Mouse (Mus musculus): Measurements from ENCODE around the gene Cd79a. TPM values are rescaled to one million over a fixed set of nuclear protein-coding genes. Genes with fewer than 3 reads are reported as not detected.

The Cd79a gene
- 99.4 TPM for total RNA-seq (2023)

GRCm38 (mm10) chr7:24897224-24897623 lies at the start of gene Cd79a:
Gene Cd79a, plus strand, starts transcription at chr7:24897381.

GRCm38 (mm10) chr7:24861913-24862312 lies 35.3 kb upstream of the Cd79a start, which contains the start of gene Gm9844:
Gene Gm9844, plus strand, starts transcription at chr7:24862213.

GRCm38 (mm10) chr7:24869532-24870165 lies 27.5 kb upstream of the Cd79a start, which contains the start of the genes Lypd4 and Dmrtc2:
Gene Lypd4, minus strand, starts transcription at chr7:24869941.
Gene Dmrtc2, plus strand, starts transcription at chr7:24870057.

GRCm38 (mm10) chr7:24883896-24884692 lies 13.1 kb upstream of the Cd79a start, which contains the start of gene Rps19:
Gene Rps19, plus strand, starts transcription at chr7:24884371.

GRCm38 (mm10) chr7:24902630-24903443 lies 5.7 kb downstream of the Cd79a start, which contains the start of gene Arhgef1:
Gene Arhgef1, plus strand, starts transcription at chr7:24902912.

GRCm38 (mm10) chr7:24944257-24944950 lies 47.2 kb downstream of the Cd79a start, which contains the start of gene Gm4881:
Gene Gm4881, minus strand, starts transcription at chr7:24944494.

Other genes with a start within 250 kb of the Cd79a start
- gene Tex101, start 220.7 kb upstream of the Cd79a start, total RNA-seq (2023), result not detected
- gene BC049730, start 188.1 kb upstream of the Cd79a start, total RNA-seq (2023), result not detected
- gene Gm4763, start 170.5 kb upstream of the Cd79a start, total RNA-seq (2023), result not detected
- 0.67 TPM for gene Cd177, start 137.1 kb upstream of the Cd79a start, total RNA-seq (2023)
- not detected for gene Ceacam10, start 120.2 kb upstream of the Cd79a start, total RNA-seq (2023)
- gene Gm9844, start 35.2 kb upstream of the Cd79a start, total RNA-seq (2023), result 4.2 TPM
- gene Lypd4, start 27.4 kb upstream of the Cd79a start, total RNA-seq (2023), result not detected
- not detected for gene Dmrtc2, start 27.3 kb upstream of the Cd79a start, total RNA-seq (2023)
- gene Rps19, start 13.0 kb upstream of the Cd79a start, total RNA-seq (2023), result 3,340 TPM
- gene Arhgef1, start 5.5 kb downstream of the Cd79a start, total RNA-seq (2023), result 1,582 TPM
- gene Gm4881, start 47.1 kb downstream of the Cd79a start, total RNA-seq (2023), result not detected
- gene Rabac1, start 75.4 kb downstream of the Cd79a start, total RNA-seq (2023), result 275 TPM
- gene Atp1a3, start 108.6 kb downstream of the Cd79a start, total RNA-seq (2023), result 9.1 TPM
- gene Grik5, start 175.0 kb downstream of the Cd79a start, total RNA-seq (2023), result 3.2 TPM
- gene Zfp574, start 175.2 kb downstream of the Cd79a start, total RNA-seq (2023), result 19.7 TPM